Comparison of ENCODE assay signal across 8 mouse cellular contexts in genomic region chrX:70364661-70365613, GRCm38 (mm10). TPM values are rescaled to one million over a fixed set of nuclear protein-coding genes. Genes with fewer than 3 reads are reported as not detected.
A peak's percentile ranks its signal among the peaks of the same experiment; 100 is the strongest.
DNase-seq lines count a peak whose midpoint lies in the region; ATAC-seq and TF ChIP-seq lines count a peak whose summit lies in the region.

TSS of gene Ids (minus strand) at chrX:70365084.

- TF ChIP-seq CTCF in heart, adult 2 months (IDR thresholded peaks at IDR 0.05) = no peak

- H3K4me1 ChIP-seq in embryonic facial prominence, embryonic 13.5 days = peaks cover 8% of the 10 kb centered on the region; the same call in 1 of the 2 replicates
- H3K4me1 ChIP-seq in heart, adult 2 months (ENCODE audit: control insufficient read depth, insufficient read depth, low read length) = peaks cover 4% of the 10 kb centered on the region; the same call in 1 of the 2 replicates
- H3K4me1 ChIP-seq in limb, embryonic 13.5 days = peaks cover 8% of the 10 kb centered on the region; the same call in 1 of the 2 replicates
- peaks cover 9% of the 10 kb centered on the region for H3K4me1 ChIP-seq in midbrain, embryonic 16.5 days (ENCODE audit: control insufficient read depth, insufficient read depth, low read length)

- 22% methylated on average over 38 of the region's 45 CpGs for WGBS in embryonic facial prominence, embryonic 13.5 days
- 16% methylated on average over 45 of the region's 45 CpGs for WGBS in heart, adult 2 months
- WGBS in limb, embryonic 13.5 days = 18% methylated on average over 45 of the region's 45 CpGs
- WGBS in midbrain, embryonic 16.5 days = 20% methylated on average over 36 of the region's 45 CpGs

- peak within 1 kb of the TSS; percentile 55 for H3K4me2 ChIP-seq in embryonic facial prominence, embryonic 13.5 days
- H3K4me2 ChIP-seq in limb, embryonic 13.5 days (replicated peaks) = peak within 1 kb of the TSS; percentile 60
- peak within 1 kb of the TSS; percentile 69 for H3K4me2 ChIP-seq in midbrain, embryonic 16.5 days (ENCODE audit: low read length)

- peaks cover 4% of the 10 kb centered on the region; the same call in 1 of the 2 replicates for H3K27me3 ChIP-seq in embryonic facial prominence, embryonic 13.5 days
- H3K27me3 ChIP-seq in heart, adult 2 months (ENCODE audit: control insufficient read depth, insufficient read depth, low read length) = no peaks in the 10 kb centered on the region
- no peaks in the 10 kb centered on the region for H3K27me3 ChIP-seq in limb, embryonic 13.5 days
- no peaks in the 10 kb centered on the region for H3K27me3 ChIP-seq in midbrain, embryonic 16.5 days (ENCODE audit: control insufficient read depth, insufficient read depth, low read depth, low read length)

- intact Hi-C loops in heart, adult 2 months (cut with DNase I) = loop anchor here (10.0 kb wide), 2 partner anchors 110 to 1450 kb away; partner anchors contain the start of genes Tmem185a and Vma21

- peak; percentile 69 for TF ChIP-seq POLR2A in heart, adult 2 months (IDR thresholded peaks at IDR 0.05; ENCODE audit: insufficient read depth, low read depth, low read length)

- no peaks in the 10 kb centered on the region for H3K9me3 ChIP-seq in embryonic facial prominence, embryonic 13.5 days
- no peaks in the 10 kb centered on the region for H3K9me3 ChIP-seq in limb, embryonic 13.5 days
- no peaks in the 10 kb centered on the region for H3K9me3 ChIP-seq in midbrain, embryonic 16.5 days (replicated peaks; ENCODE audit: control insufficient read depth, low read length, poor library complexity, severe bottlenecking)

- DNase-seq in 3134 (ENCODE audit: extremely low read depth, insufficient read length, low spot score) = peak; percentile 88
- peak; percentile 90 to 92 for DNase-seq in adrenal gland, postnatal 36 days
- peak; percentile 87 to 91 for DNase-seq in heart, adult 2 months
- peak; percentile 87 to 88 for DNase-seq in kidney, adult 8-10 months
- peak; percentile 53 to 85 for DNase-seq in spleen, postnatal 10 days (ENCODE audit: low spot score in 2 of 2)

- no peak within 1 kb of the TSS; the same call in 1 of the 2 replicates for H3K27ac ChIP-seq in embryonic facial prominence, embryonic 13.5 days
- H3K27ac ChIP-seq in heart, adult 2 months = peak within 1 kb of the TSS; percentile 75
- no peak within 1 kb of the TSS for H3K27ac ChIP-seq in limb, embryonic 13.5 days
- H3K27ac ChIP-seq in midbrain, embryonic 16.5 days (ENCODE audit: low read length) = peak within 1 kb of the TSS; percentile 70

- no peaks in the 10 kb centered on the region for H3K36me3 ChIP-seq in embryonic facial prominence, embryonic 13.5 days
- no peaks in the 10 kb centered on the region for H3K36me3 ChIP-seq in heart, adult 2 months (ENCODE audit: control insufficient read depth, insufficient read depth, low read length)
- H3K36me3 ChIP-seq in limb, embryonic 13.5 days = peaks cover 10% of the 10 kb centered on the region; the same call in 1 of the 2 replicates
- H3K36me3 ChIP-seq in midbrain, embryonic 16.5 days (ENCODE audit: control insufficient read depth, insufficient read depth, low read length) = peaks cover 3% of the 10 kb centered on the region; the same call in 1 of the 2 replicates

- peak; percentile 90 for ATAC-seq in embryonic facial prominence, embryonic 13.5 days (ENCODE audit: insufficient number of reproducible peaks, insufficient read depth, low FRiP score, low TSS enrichment, low read depth)
- peak; percentile 95 for ATAC-seq in limb, embryonic 13.5 days (ENCODE audit: low FRiP score, low read depth)
- peak; percentile 98 for ATAC-seq in midbrain, embryonic 16.5 days

- no peak for TF ChIP-seq EP300 in heart, adult 2 months (IDR thresholded peaks at IDR 0.05; ENCODE audit: insufficient read depth, low read depth, low read length)

- H3K4me3 ChIP-seq in embryonic facial prominence, embryonic 13.5 days = peak within 1 kb of the TSS; percentile 50
- peak within 1 kb of the TSS; percentile 59 for H3K4me3 ChIP-seq in heart, adult 2 months
- H3K4me3 ChIP-seq in limb, embryonic 13.5 days = peak within 1 kb of the TSS; percentile 51
- H3K4me3 ChIP-seq in midbrain, embryonic 16.5 days (ENCODE audit: low read depth, low read length) = peak within 1 kb of the TSS; percentile 46

- H3K9ac ChIP-seq in embryonic facial prominence, embryonic 13.5 days = peak within 1 kb of the TSS; percentile 65
- peak within 1 kb of the TSS; percentile 99 for H3K9ac ChIP-seq in heart, adult 2 months (ENCODE audit: low read depth, low read length)
- H3K9ac ChIP-seq in limb, embryonic 13.5 days = peak within 1 kb of the TSS; percentile 65
- peak within 1 kb of the TSS; percentile 70 for H3K9ac ChIP-seq in midbrain, embryonic 16.5 days (ENCODE audit: low read depth, low read length)

- H3K79me2 ChIP-seq in heart, adult 2 months (replicated peaks; ENCODE audit: control insufficient read depth, insufficient read depth, low read length) = no peaks in the 10 kb centered on the region

RNA-seq across cellular contexts. Expression of gene Ids, which starts in this region (rescaled TPM):
- total RNA-seq in adrenal gland, postnatal 36 days (2021) = 10 to 100 TPM; 31.1 to 38.0 TPM
- 4.4 and 5.5 TPM in 2 replicates for polyA plus RNA-seq in embryonic facial prominence, embryonic 13.5 days (2015; fragmentation: Nextera tagmentation; extraction: Ambion mirVana)
- 10 to 100 TPM; 19.1 to 23.3 TPM for total RNA-seq in heart, adult 2 months (2021)
- 18.2 and 31.7 TPM in 2 replicates for polyA plus RNA-seq in heart, adult 2 months (2012; rRNA removed)
- 4.1 TPM in 2 replicates for polyA plus RNA-seq in limb, embryonic 13.5 days (2015; fragmentation: Nextera tagmentation; extraction: Ambion mirVana)
- 17.3 and 19.3 TPM in 2 replicates for polyA plus RNA-seq in midbrain, embryonic 16.5 days (2015; fragmentation: Nextera tagmentation; extraction: Ambion mirVana)

Comparison
In these comparisons a context has a peak if more than half of its experiments do, and no peak if none do; other contexts are left out.
1. H3K27ac ChIP-seq: peak in heart, adult 2 months (single experiment) and midbrain, embryonic 16.5 days (single experiment); none in embryonic facial prominence, embryonic 13.5 days (single experiment) and limb, embryonic 13.5 days (single experiment).
2. Peak in every context shown above with its lines, with median percentiles within 50 percentile points of each other: DNase-seq, ATAC-seq, H3K4me2 ChIP-seq, H3K4me3 ChIP-seq and H3K9ac ChIP-seq.